Mouse (Mus musculus): Measurements from ENCODE around the gene Morn2.

- TF ChIP-seq GATA1 (IDR thresholded peaks at IDR 0.05; ENCODE audit: low read length) (no peak), TAL1 (IDR thresholded peaks at IDR 0.05; ENCODE audit: low read length) (no peak)
These were observed 56.7 kb downstream of the Morn2 start for GRCm38 (mm10) chr17:80346591-80347125.
